Mouse (Mus musculus) C2C12 (cell line): ENCODE measurements at regions not wholly inside any gene's neighbourhood (a gene's known extent, or its start where the extent isn't known, plus 50 kb on each side); places are given as distances from the start of the nearest gene placed in this dataset.

Experiments
- H3K27me3 ChIP-seq: one replicate; pipeline ENCODE4 v1.6.1; 2011; ENCODE audit not compliant: control insufficient read depth, insufficient read depth, insufficient read length
- H3K36me3 ChIP-seq: one replicate; pipeline ENCODE4 v1.6.1; 2011; ENCODE audit not compliant: control insufficient read depth, insufficient read depth
- H3K4me3 ChIP-seq: one replicate; pipeline ENCODE4 v1.5.1; 2011; ENCODE audit warnings: mild to moderate bottlenecking, control low read depth; ENCODE audit not compliant: poor library complexity, insufficient read depth, severe bottlenecking
- H3K79me2 ChIP-seq: one replicate; pipeline ENCODE4 v1.6.1; 2011; ENCODE audit not compliant: control insufficient read depth, insufficient read depth
- H3K79me3 ChIP-seq: one replicate; pipeline ENCODE4 v1.6.1; 2011; ENCODE audit warnings: low read depth, control low read depth
- H3ac ChIP-seq: one replicate; pipeline ENCODE3; 2011; ENCODE audit warnings: low read depth; ENCODE audit not compliant: control insufficient read depth, insufficient read length
- CEBPB ChIP-seq: IDR thresholded peaks from one replicate; pipeline ENCODE4 v1.6.1; 2011; ENCODE audit warnings: low read depth, mild to moderate bottlenecking, control low read depth, moderate library complexity
- CTCF ChIP-seq: IDR thresholded peaks from one replicate; pipeline ENCODE4 v1.5.1; 2011; ENCODE audit not compliant: control insufficient read depth, insufficient read depth, insufficient read length
- FOSL1 ChIP-seq: IDR thresholded peaks from one replicate; pipeline ENCODE4 v1.8.0; 2011; ENCODE audit warnings: mild to moderate bottlenecking, low read length; ENCODE audit not compliant: poor library complexity, insufficient read depth, severe bottlenecking
- MAX ChIP-seq: IDR thresholded peaks from one replicate; pipeline ENCODE4 v1.6.1; 2011; ENCODE audit warnings: mild to moderate bottlenecking, control low read depth
- MYOD1 ChIP-seq: IDR thresholded peaks from one replicate; pipeline ENCODE4 v1.6.1; 2011; ENCODE audit warnings: low read depth; ENCODE audit not compliant: control insufficient read depth, insufficient read length
- MYOG ChIP-seq: IDR thresholded peaks from one replicate; pipeline ENCODE4 v1.6.1; 2011; ENCODE audit not compliant: control insufficient read depth, insufficient read length; ENCODE audit errors: extremely low read depth
- USF1 ChIP-seq: IDR thresholded peaks from one replicate; pipeline ENCODE4 v1.6.1; 2011; ENCODE audit warnings: low read depth, mild to moderate bottlenecking, control low read depth, moderate library complexity

DNA sequence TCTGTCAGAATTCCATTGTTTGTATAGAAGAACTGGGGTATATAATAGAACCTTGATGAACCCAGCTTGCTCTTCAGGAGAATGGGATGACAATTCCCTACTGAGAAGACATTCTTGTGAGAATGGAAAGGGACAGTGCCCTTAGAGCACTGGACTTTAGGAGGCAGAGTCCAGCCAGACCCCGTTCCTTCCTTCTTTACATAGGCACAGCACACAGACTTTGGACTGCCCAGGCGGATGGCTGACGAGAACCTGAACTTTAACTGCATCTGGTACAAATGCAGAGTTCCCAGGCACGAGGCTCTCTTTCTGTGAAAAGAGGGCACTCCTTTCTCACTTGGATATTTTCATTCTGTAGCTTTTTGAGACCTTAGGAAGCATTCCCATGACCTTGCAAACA, 197.4 kb upstream of the Dkk2 start:
- no peaks in the 10 kb centered on the region for H3K79me3 ChIP-seq
- no peaks in the 10 kb centered on the region for H3K79me2 ChIP-seq
- TF ChIP-seq MYOG = no peak
- TF ChIP-seq MYOD1 = no peak
- TF ChIP-seq FOSL1 = no peak
- TF ChIP-seq CEBPB = no peak
- TF ChIP-seq CTCF = no peak
- no peak for TF ChIP-seq USF1
- TF ChIP-seq MAX = no peak
- H3ac ChIP-seq = no peak overlapping the region
- no peaks in the 10 kb centered on the region for H3K27me3 ChIP-seq
- no peak overlapping the region for H3K4me3 ChIP-seq
- no peaks in the 10 kb centered on the region for H3K36me3 ChIP-seq

DNA sequence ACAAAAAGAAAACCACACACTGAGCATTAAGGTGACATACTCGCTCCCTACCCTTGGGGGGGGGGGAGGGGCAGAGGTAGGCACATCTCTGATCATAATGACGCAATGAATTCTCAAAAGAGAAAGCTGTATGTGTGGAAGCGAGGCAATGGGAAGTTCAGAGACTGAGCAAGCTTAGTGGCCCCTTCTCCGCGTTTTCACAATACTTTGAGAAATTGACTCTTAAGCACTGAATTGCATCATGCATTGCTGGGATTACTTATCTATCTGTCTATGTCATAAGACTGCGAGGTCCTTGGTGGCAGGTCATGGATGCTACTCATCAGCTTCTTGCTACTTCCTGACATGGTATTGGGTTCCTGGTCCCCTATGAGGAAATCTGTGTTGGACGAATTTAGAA, 193.2 kb upstream of the Dkk2 start:
- no peaks in the 10 kb centered on the region for H3K36me3 ChIP-seq
- no peak overlapping the region for H3ac ChIP-seq
- H3K4me3 ChIP-seq = no peak overlapping the region
- no peaks in the 10 kb centered on the region for H3K79me3 ChIP-seq
- H3K79me2 ChIP-seq = no peaks in the 10 kb centered on the region
- no peaks in the 10 kb centered on the region for H3K27me3 ChIP-seq
- TF ChIP-seq MYOG = no peak
- TF ChIP-seq CTCF = no peak
- TF ChIP-seq USF1 = no peak
- no peak for TF ChIP-seq CEBPB
- no peak for TF ChIP-seq MYOD1
- TF ChIP-seq MAX = no peak
- TF ChIP-seq FOSL1 = no peak

DNA sequence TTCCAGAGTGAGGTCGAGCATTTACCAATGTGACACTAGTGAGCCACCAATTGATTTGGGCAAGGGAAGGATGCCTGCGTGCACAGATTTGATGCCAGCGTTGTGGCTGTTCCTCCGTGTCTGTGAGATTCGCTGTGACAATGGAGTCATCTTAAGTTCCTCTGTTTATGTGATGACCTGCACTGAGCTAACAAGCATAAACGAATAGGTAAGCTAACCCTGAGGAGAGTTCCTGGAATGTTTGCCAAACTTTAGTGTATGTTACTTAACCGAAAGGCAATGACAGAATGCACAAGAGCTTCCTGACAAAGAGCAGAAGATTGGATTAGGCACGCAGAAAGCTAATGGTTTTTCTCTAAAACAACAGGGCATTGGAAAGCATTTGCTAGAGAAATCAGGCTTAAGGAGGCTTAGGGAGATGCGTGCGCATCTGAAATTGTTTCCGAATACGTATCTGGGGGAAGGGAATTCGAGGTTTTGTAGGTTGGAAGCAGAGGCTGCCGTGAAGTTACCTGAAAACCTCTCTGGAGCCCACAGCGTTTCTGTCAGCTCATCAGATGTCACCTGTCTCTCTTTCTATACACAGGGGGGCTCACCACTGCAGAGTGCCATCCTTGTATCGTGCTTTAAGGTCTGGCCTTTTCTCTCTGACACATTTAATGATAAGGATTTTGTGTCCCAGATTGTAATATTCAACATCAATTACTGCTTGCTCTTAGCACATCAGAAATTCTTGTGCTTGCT, 191.9 kb upstream of the Dkk2 start:
- H3ac ChIP-seq = no peak overlapping the region
- no peaks in the 10 kb centered on the region for H3K36me3 ChIP-seq
- H3K4me3 ChIP-seq = no peak overlapping the region
- no peaks in the 10 kb centered on the region for H3K27me3 ChIP-seq
- H3K79me3 ChIP-seq = no peaks in the 10 kb centered on the region
- no peak for TF ChIP-seq USF1
- no peak for TF ChIP-seq CEBPB
- no peak for TF ChIP-seq FOSL1
- TF ChIP-seq MYOD1 = no peak
- TF ChIP-seq MAX = no peak
- no peak for TF ChIP-seq CTCF
- TF ChIP-seq MYOG = no peak
- H3K79me2 ChIP-seq = no peaks in the 10 kb centered on the region

- TF ChIP-seq USF1 (no peak), MAX (no peak), CEBPB (no peak), MYOD1 (no peak), CTCF (no peak), FOSL1 (no peak), MYOG (no peak)
- H3K27me3 ChIP-seq = no peaks in the 10 kb centered on the region
- no peak overlapping the region for H3K4me3 ChIP-seq
- H3ac ChIP-seq = no peak overlapping the region
- H3K36me3 ChIP-seq = no peaks in the 10 kb centered on the region
- H3K79me2 ChIP-seq = no peaks in the 10 kb centered on the region
- no peaks in the 10 kb centered on the region for H3K79me3 ChIP-seq
These were observed 190.0 kb upstream of the Dkk2 start for GRCm38 (mm10) chr3:131895057-131895456.

DNA sequence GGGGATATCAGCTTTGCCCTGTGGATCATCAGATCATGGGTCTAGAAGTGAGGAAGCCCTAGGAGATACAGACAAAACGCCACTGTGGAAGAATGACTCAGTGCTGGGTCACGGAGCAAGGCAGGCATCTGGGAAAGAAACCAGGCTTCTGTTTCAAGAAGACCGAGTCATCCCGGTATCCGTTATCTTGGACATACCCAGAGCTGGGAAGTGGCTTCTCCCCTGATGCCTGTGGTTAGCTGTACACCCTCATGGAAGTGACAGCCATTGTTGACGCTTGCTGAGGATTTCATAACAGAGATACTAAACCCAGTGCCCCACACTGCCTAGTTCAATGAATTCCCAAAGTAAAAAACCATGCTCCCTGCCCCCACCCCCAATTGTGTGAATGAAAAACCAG, 171.6 kb upstream of the Dkk2 start:
- no peaks in the 10 kb centered on the region for H3K36me3 ChIP-seq
- no peaks in the 10 kb centered on the region for H3K27me3 ChIP-seq
- no peaks in the 10 kb centered on the region for H3K79me2 ChIP-seq
- H3K4me3 ChIP-seq = no peak overlapping the region
- no peaks in the 10 kb centered on the region for H3K79me3 ChIP-seq
- no peak overlapping the region for H3ac ChIP-seq
- TF ChIP-seq FOSL1 (peak; percentile 94), MYOG (no peak), CEBPB (peak; percentile 71), MYOD1 (peak; percentile 9)

DNA sequence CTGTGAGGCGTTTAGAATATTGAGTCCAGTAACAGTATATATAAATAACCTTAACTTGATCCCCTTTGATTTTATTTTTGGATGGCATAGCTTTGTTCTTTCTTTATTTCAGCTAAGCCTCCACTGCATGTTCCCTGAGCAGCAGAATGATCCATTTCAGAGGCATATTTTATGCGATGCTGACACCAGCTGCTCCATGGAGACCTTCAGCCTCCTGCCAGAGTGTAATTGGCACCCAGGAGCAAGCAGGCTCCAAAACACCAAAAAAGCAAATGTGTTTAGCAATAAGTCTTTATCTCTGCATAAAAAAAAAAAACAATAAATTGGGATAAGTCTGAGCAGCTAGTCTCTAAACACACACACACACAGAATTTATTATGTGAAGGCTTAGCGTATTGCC, 170.7 kb upstream of the Dkk2 start:
- Histone ChIP-seq H3K27me3 (no peaks in the 10 kb centered on the region), H3K79me2 (no peaks in the 10 kb centered on the region), H3ac (no peak overlapping the region), H3K79me3 (no peaks in the 10 kb centered on the region), H3K4me3 (no peak overlapping the region), H3K36me3 (no peaks in the 10 kb centered on the region)
- TF ChIP-seq MAX (no peak), MYOG (no peak), FOSL1 (no peak), CEBPB (no peak), MYOD1 (no peak), CTCF (no peak)
